Mouse (Mus musculus) midbrain, embryonic 14.5 days (tissue): ENCODE data around the gene Tbc1d1. TPM values are rescaled to one million over a fixed set of nuclear protein-coding genes. Genes with fewer than 3 reads are reported as not detected.

Experiments used
- ATAC-seq: fragments of 200-750 bp; cut with Nextera tagmentation; 2 replicates; pipeline ENCODE4 v1.8.0; 2017; ENCODE audit warnings: moderate number of reproducible peaks, moderate library complexity; ENCODE audit not compliant: low FRiP score, low TSS enrichment
- DNase-seq: peaks from one replicate; pipeline ENCODE4 v3.0.0-alpha.2; 2015
- H3K27ac ChIP-seq: fragments of 300-500 bp; sonication (generic); replicated peaks from 2 replicates; pipeline ENCODE4 v1.5.1; 2014; ENCODE audit warnings: mild to moderate bottlenecking, low read depth, low read length, moderate library complexity
- H3K27me3 ChIP-seq: fragments of 300-500 bp; sonication (generic); 2 replicates; pipeline ENCODE4 v1.6.1; 2014; ENCODE audit warnings: low read length, control low read depth, mixed read lengths; ENCODE audit not compliant: control insufficient read depth, insufficient read depth
- H3K36me3 ChIP-seq: fragments of 300-500 bp; sonication (generic); 2 replicates; pipeline ENCODE4 v1.6.1; 2014; ENCODE audit warnings: low read length, control low read depth; ENCODE audit not compliant: control insufficient read depth, insufficient read depth
- H3K4me1 ChIP-seq: fragments of 300-500 bp; sonication (generic); 2 replicates; pipeline ENCODE4 v1.6.1; 2014; ENCODE audit warnings: mild to moderate bottlenecking, antibody characterized with exemption, low read length, control low read depth; ENCODE audit not compliant: control insufficient read depth, insufficient read depth
- H3K4me2 ChIP-seq: fragments of 300-500 bp; sonication (generic); 2 replicates; pipeline ENCODE4 v1.6.1; 2014; ENCODE audit warnings: mild to moderate bottlenecking, low read length, moderate library complexity
- H3K4me3 ChIP-seq: fragments of 300-500 bp; sonication (generic); replicated peaks from 2 replicates; pipeline ENCODE4 v1.5.1; 2014; ENCODE audit warnings: low read depth, low read length
- H3K9ac ChIP-seq: fragments of 300-500 bp; sonication (generic); replicated peaks from 2 replicates; pipeline ENCODE4 v1.6.1; 2014; ENCODE audit warnings: mild to moderate bottlenecking, low read length, moderate library complexity
- H3K9me3 ChIP-seq: fragments of 300-500 bp; sonication (generic); 2 replicates; pipeline ENCODE4 v1.6.1; 2016; ENCODE audit warnings: low read length, control low read depth, mixed read lengths; ENCODE audit not compliant: control insufficient read depth
- whole genome bisulfite sequencing: fragments of 180-500 bp; shearing (Covaris S2); extraction: QIAGEN DNeasy Blood & Tissue Kit; methylation state at CpG from one replicate; pipeline ENCODE4 v1.1.7; 2014; 5-methylcytosine and 5-hydroxymethylcytosine counted together
- polyA plus RNA-seq: library from polyadenylated mRNA; unstranded; fragments of >200 nt; fragmentation: Nextera tagmentation; extraction: Ambion mirVana; gene quantifications from 2 replicates; pipeline ENCODE4 v1.2.1, GENCODE M21; 2014

Tbc1d1 gene
- polyA plus RNA-seq, 1 experiment from 2014 or later, result 11.7 TPM

DNA sequence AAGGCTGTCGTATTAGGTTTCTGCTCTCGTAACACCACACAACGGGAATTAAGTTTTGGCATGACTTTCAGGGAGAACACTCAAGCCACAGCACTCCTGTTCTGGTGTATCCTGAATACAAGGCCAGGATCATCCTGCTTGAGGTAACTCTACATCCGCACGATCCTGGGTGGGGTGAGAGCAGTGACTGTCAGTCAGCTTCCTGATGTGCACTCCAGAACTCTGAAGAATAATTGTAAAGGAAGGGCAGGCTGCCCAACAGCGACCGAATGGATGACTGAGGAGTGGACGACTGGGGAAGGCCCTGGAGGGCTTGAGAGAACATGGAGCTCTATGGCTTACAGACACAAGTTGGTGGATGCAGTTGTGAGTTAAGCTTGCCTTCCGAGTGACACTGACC lies 210.0 kb downstream of the Tbc1d1 start:
- Histone ChIP-seq H3K4me3 (no peak overlapping the region), H3K36me3 (no peaks in the 10 kb centered on the region), H3K27ac (no peak overlapping the region), H3K4me2 (no peak overlapping the region), H3K9ac (no peak overlapping the region), H3K27me3 (no peaks in the 10 kb centered on the region), H3K9me3 (no peaks in the 10 kb centered on the region), H3K4me1 (peaks cover 9% of the 10 kb centered on the region)
- no peak for DNase-seq
- no peak for ATAC-seq
- WGBS, result 94% methylated on average over 9 of the region's 9 CpGs

GRCm38 (mm10) chr5:64367426-64367825 lies 211.3 kb downstream of the Tbc1d1 start:
- peaks cover 9% of the 10 kb centered on the region for H3K4me1 ChIP-seq
- H3K4me2 ChIP-seq, result no peak overlapping the region
- no peaks in the 10 kb centered on the region for H3K27me3 ChIP-seq
- H3K4me3 ChIP-seq, result no peak overlapping the region
- H3K27ac ChIP-seq, result no peak overlapping the region
- no peak overlapping the region for H3K9ac ChIP-seq
- ATAC-seq (0 out of 2 replicates have a peak, but pooled peaks have one; percentile 25), DNase-seq (peak; percentile 68)
- H3K9me3 ChIP-seq, result no peaks in the 10 kb centered on the region
- no peaks in the 10 kb centered on the region for H3K36me3 ChIP-seq
- WGBS, result 23% methylated on average over 8 of the region's 8 CpGs

- DNase-seq (no peak), ATAC-seq (no peak)
- H3K36me3 ChIP-seq, result no peaks in the 10 kb centered on the region
- H3K9me3 ChIP-seq, result no peaks in the 10 kb centered on the region
- H3K4me1 ChIP-seq, result peaks cover 11% of the 10 kb centered on the region; the same call in 1 of the 2 replicates
- H3K4me3 ChIP-seq, result no peak overlapping the region
- H3K27me3 ChIP-seq, result no peaks in the 10 kb centered on the region
- H3K9ac ChIP-seq, result no peak overlapping the region
- no peak overlapping the region for H3K27ac ChIP-seq
- H3K4me2 ChIP-seq, result no peak overlapping the region
Measured at GRCm38 (mm10) chr5:64371331-64371831, 215.3 kb downstream of the Tbc1d1 start.

GRCm38 (mm10) chr5:64372292-64372961 lies 216.3 kb downstream of the Tbc1d1 start:
- no peak for ATAC-seq
- 80% methylated on average over 13 of the region's 13 CpGs for WGBS
- H3K27me3 ChIP-seq, result no peaks in the 10 kb centered on the region

DNA sequence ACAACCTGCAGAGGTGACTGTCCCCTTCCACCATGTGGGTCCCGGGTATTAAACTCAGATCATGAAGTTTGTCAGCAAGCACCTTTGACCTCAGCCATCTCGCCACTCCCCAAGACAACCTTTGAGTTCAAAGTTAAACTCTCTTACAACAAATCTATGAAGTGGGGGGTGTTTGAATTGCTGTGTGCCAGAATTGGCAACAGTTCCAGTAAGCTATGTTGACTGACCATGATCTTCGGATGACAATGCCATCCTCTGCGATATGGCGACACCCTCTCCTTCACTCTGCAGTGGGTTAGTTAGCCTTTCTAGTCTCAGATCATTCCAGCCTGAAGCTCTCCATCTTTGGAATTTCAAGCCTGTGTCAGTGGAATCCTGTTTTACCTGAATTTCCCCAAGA lies 217.6 kb downstream of the Tbc1d1 start:
- Histone ChIP-seq H3K9me3 (no peaks in the 10 kb centered on the region), H3K4me1 (peaks cover 11% of the 10 kb centered on the region; the same call in 1 of the 2 replicates), H3K36me3 (no peaks in the 10 kb centered on the region), H3K4me3 (no peak overlapping the region), H3K27me3 (no peaks in the 10 kb centered on the region), H3K27ac (no peak overlapping the region), H3K4me2 (no peak overlapping the region), H3K9ac (no peak overlapping the region)
- ATAC-seq (no peak), DNase-seq (no peak)
- 93% methylated on average over 5 of the region's 5 CpGs for WGBS

More at GRCm38 (mm10) chr5:64372292-64372961, 216.3 kb downstream of the Tbc1d1 start:
- Histone ChIP-seq H3K4me3 (no peak overlapping the region), H3K27ac (0 out of 2 replicates have a peak overlapping the region, but pooled peaks have one; percentile 41), H3K4me2 (no peak overlapping the region), H3K36me3 (no peaks in the 10 kb centered on the region), H3K9me3 (no peaks in the 10 kb centered on the region), H3K4me1 (peaks cover 11% of the 10 kb centered on the region; the same call in 1 of the 2 replicates), H3K9ac (no peak overlapping the region)
- DNase-seq, result peak; percentile 37

GRCm38 (mm10) chr5:64375851-64376250 lies 219.7 kb downstream of the Tbc1d1 start:
- no peak overlapping the region for H3K9ac ChIP-seq
- H3K9me3 ChIP-seq, result no peaks in the 10 kb centered on the region
- H3K27me3 ChIP-seq, result no peaks in the 10 kb centered on the region
- no peak overlapping the region for H3K4me2 ChIP-seq
- H3K27ac ChIP-seq, result no peak overlapping the region
- WGBS, result 80% methylated on average over 3 of the region's 3 CpGs
- no peaks in the 10 kb centered on the region for H3K36me3 ChIP-seq
- DNase-seq, result no peak
- H3K4me3 ChIP-seq, result no peak overlapping the region
- ATAC-seq, result no peak
- H3K4me1 ChIP-seq, result peaks cover 11% of the 10 kb centered on the region; the same call in 1 of the 2 replicates

DNA sequence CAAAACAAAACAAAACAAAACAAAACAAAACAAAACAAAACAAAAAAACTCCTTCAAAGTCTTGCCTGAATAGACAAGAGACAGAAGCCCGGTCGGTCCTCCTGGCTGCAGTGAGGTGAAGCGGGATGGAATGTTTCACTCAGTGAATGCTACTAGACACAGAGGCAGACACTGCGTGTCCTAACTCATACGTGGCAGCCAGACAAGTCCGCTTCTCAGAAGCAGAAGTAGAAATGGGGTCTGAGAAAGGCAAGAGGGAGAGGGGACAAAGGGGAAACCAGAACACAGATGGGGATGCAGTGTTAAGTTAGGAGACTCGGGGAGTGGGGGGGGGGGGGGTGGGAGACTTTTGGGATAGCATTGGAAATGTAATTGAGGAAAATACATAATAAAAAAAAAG lies 220.4 kb downstream of the Tbc1d1 start:
- no peak overlapping the region for H3K27ac ChIP-seq
- peaks cover 13% of the 10 kb centered on the region for H3K4me1 ChIP-seq
- no peaks in the 10 kb centered on the region for H3K36me3 ChIP-seq
- H3K4me3 ChIP-seq, result no peak overlapping the region
- DNase-seq (no peak), ATAC-seq (no peak)
- no peak overlapping the region for H3K9ac ChIP-seq
- no peak overlapping the region for H3K4me2 ChIP-seq
- no peaks in the 10 kb centered on the region for H3K9me3 ChIP-seq
- no peaks in the 10 kb centered on the region for H3K27me3 ChIP-seq
- 76% methylated on average over 7 of the region's 7 CpGs for WGBS

- ATAC-seq (no peak), DNase-seq (no peak)
- H3K9ac ChIP-seq, result no peak overlapping the region
- peaks cover 15% of the 10 kb centered on the region for H3K4me1 ChIP-seq
- 86% methylated on average over 8 of the region's 8 CpGs for WGBS
- H3K4me2 ChIP-seq, result no peak overlapping the region
- H3K27ac ChIP-seq, result no peak overlapping the region
- no peaks in the 10 kb centered on the region for H3K36me3 ChIP-seq
- H3K27me3 ChIP-seq, result no peaks in the 10 kb centered on the region
- no peak overlapping the region for H3K4me3 ChIP-seq
- no peaks in the 10 kb centered on the region for H3K9me3 ChIP-seq
Measured at GRCm38 (mm10) chr5:64377705-64378104, 221.6 kb downstream of the Tbc1d1 start.
